Mouse (Mus musculus): ENCODE results near the gene Frmd4b.

- no peak for TF ChIP-seq CTCF (IDR thresholded peaks at IDR 0.05; ENCODE audit: extremely low read depth, insufficient read length, insufficient replicate concordance, low read depth, low read length)
- TF ChIP-seq POLR2A (IDR thresholded peaks at IDR 0.05; ENCODE audit: low read depth, low read length) = no peak
These were observed 28.3 kb downstream of the Frmd4b start for GRCm38 (mm10) chr6:97589031-97589430.

All from small intestine, adult 2 months (tissue).